Mouse (Mus musculus) cerebellum, adult 11 months (tissue): Measurements from ENCODE around the gene Acss1.
A peak's percentile ranks its signal among the peaks of the same experiment; 100 is the strongest.

Experiments
- DNase-seq: peaks from one replicate; pipeline ENCODE4 v3.0.0; 2022

Gene Acss1

GRCm38 (mm10) chr2:150667820-150668766 lies at the start of gene Acss1:
TSS of gene Acss1 (minus strand) at chr2:150668500.
- DNase-seq = no peak

GRCm38 (mm10) chr2:150712167-150712674 lies 43.9 kb upstream of the Acss1 start:
- DNase-seq = no peak

GRCm38 (mm10) chr2:150691481-150692170 lies 23.3 kb upstream of the Acss1 start:
- no peak for DNase-seq

GRCm38 (mm10) chr2:150690216-150690615 lies 21.9 kb upstream of the Acss1 start:
- no peak for DNase-seq

- no peak for DNase-seq
Observed at GRCm38 (mm10) chr2:150689223-150689800, 21.0 kb upstream of the Acss1 start, which contains the start of gene Vsx1. TSS of gene Vsx1 (minus strand) at chr2:150689360.

- DNase-seq = peak; percentile 77
Observed at GRCm38 (mm10) chr2:150688541-150689186, 20.4 kb upstream of the Acss1 start.

GRCm38 (mm10) chr2:150687871-150688540 lies 19.7 kb upstream of the Acss1 start:
- DNase-seq = no peak

- DNase-seq = no peak
Observed at GRCm38 (mm10) chr2:150685389-150685788, 17.1 kb upstream of the Acss1 start.

- DNase-seq = no peak
Observed at GRCm38 (mm10) chr2:150684451-150684850, 16.2 kb upstream of the Acss1 start.

GRCm38 (mm10) chr2:150681581-150681980 lies 13.3 kb upstream of the Acss1 start:
- DNase-seq = no peak

GRCm38 (mm10) chr2:150678392-150678791 lies 10.1 kb upstream of the Acss1 start:
- DNase-seq = peak; percentile 44

- no peak for DNase-seq
Observed at GRCm38 (mm10) chr2:150675525-150675924, 7.2 kb upstream of the Acss1 start.

- DNase-seq = no peak
Observed at GRCm38 (mm10) chr2:150674900-150675299, 6.6 kb upstream of the Acss1 start.

- no peak for DNase-seq
Observed at GRCm38 (mm10) chr2:150673929-150674328, 5.6 kb upstream of the Acss1 start.

GRCm38 (mm10) chr2:150671609-150672290 lies 3.5 kb upstream of the Acss1 start:
- no peak for DNase-seq

GRCm38 (mm10) chr2:150670926-150671325 lies 2.6 kb upstream of the Acss1 start:
- DNase-seq = no peak

GRCm38 (mm10) chr2:150669454-150670045 lies 1.2 kb upstream of the Acss1 start:
- no peak for DNase-seq

- DNase-seq = no peak
Observed at GRCm38 (mm10) chr2:150668956-150669355, 656 bp upstream of the Acss1 start.

- no peak for DNase-seq
Observed at GRCm38 (mm10) chr2:150667065-150667819, 1.1 kb downstream of the Acss1 start.

- DNase-seq = no peak
Observed at GRCm38 (mm10) chr2:150666723-150667064, 1.6 kb downstream of the Acss1 start.
